Mouse (Mus musculus) forebrain, embryonic 12.5 days (tissue): ENCODE results near the gene Mtx1. TPM values are rescaled to one million over a fixed set of nuclear protein-coding genes. Genes with fewer than 3 reads are reported as not detected.

Experiments
- ATAC-seq: fragments of 200-750 bp; cut with Nextera tagmentation; 2 replicates; pipeline ENCODE4 v1.8.0; 2017; ENCODE audit warnings: moderate TSS enrichment; ENCODE audit not compliant: low FRiP score
- H3K27ac ChIP-seq: fragments of 300-500 bp; sonication (generic); 2 replicates; pipeline ENCODE4 v1.5.1; 2016; ENCODE audit warnings: mild to moderate bottlenecking
- H3K27me3 ChIP-seq: fragments of 300-500 bp; sonication (generic); 2 replicates; pipeline ENCODE4 v1.6.1; 2016; ENCODE audit warnings: mild to moderate bottlenecking
- H3K36me3 ChIP-seq: fragments of 300-500 bp; sonication (generic); replicated peaks from 2 replicates; pipeline ENCODE4 v1.6.1; 2016; ENCODE audit warnings: mild to moderate bottlenecking
- H3K4me1 ChIP-seq: fragments of 300-500 bp; sonication (generic); 2 replicates; pipeline ENCODE4 v1.6.1; 2016
- H3K4me2 ChIP-seq: fragments of 300-500 bp; sonication (generic); 2 replicates; pipeline ENCODE4 v1.6.1; 2016; ENCODE audit warnings: mild to moderate bottlenecking, moderate library complexity
- H3K4me3 ChIP-seq: fragments of 300-500 bp; sonication (generic); replicated peaks from 2 replicates; pipeline ENCODE4 v1.5.1; 2016; ENCODE audit warnings: mild to moderate bottlenecking
- H3K9ac ChIP-seq: fragments of 300-500 bp; sonication (generic); 2 replicates; pipeline ENCODE4 v1.6.1; 2016; ENCODE audit warnings: mild to moderate bottlenecking
- H3K9me3 ChIP-seq: fragments of 300-500 bp; sonication (generic); 2 replicates; pipeline ENCODE4 v1.6.1; 2016
- WGBS: fragments of 180-500 bp; shearing (Covaris S2); methylation state at CpG from one replicate; pipeline ENCODE4 v1.1.7; 2016; 5-methylcytosine and 5-hydroxymethylcytosine counted together
- polyA plus RNA-seq: library from polyadenylated mRNA; unstranded; fragments of >200 nt; fragmentation: Nextera tagmentation; extraction: Ambion mirVana; gene quantifications from 2 replicates; pipeline ENCODE4 v1.2.1, GENCODE M21; 2016

The Mtx1 gene
- polyA plus RNA-seq, 1 experiment from 2014 or later = 194 TPM

DNA sequence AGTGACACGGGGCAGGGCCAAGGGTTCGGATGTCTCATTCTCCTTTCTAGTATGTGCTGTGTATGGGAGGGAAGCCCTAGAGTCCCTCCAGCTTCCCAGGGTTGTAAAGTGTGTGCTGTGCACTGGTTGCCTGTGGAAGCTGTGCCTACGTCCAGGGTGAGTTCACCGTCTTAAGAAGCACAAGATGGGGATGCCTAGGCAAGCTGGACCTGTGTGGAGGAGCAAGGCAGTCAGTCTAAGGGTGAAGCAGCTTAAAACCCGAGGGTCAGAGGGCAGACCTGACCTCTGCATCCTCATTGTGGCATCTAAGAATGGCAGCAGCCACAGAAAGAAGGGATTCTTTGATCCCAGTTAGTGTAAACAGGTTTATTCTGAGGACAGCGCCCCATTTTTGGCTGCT, 18.2 kb downstream of the Mtx1 start:
- no peak for ATAC-seq
- Histone ChIP-seq H3K4me3 (no peak overlapping the region), H3K36me3 (peaks cover 64% of the 10 kb centered on the region), H3K9me3 (no peaks in the 10 kb centered on the region), H3K4me1 (peaks cover 11% of the 10 kb centered on the region), H3K27me3 (no peaks in the 10 kb centered on the region), H3K9ac (no peak overlapping the region), H3K27ac (no peak overlapping the region), H3K4me2 (no peak overlapping the region)
- WGBS = 88% methylated on average over 6 of the region's 6 CpGs

DNA sequence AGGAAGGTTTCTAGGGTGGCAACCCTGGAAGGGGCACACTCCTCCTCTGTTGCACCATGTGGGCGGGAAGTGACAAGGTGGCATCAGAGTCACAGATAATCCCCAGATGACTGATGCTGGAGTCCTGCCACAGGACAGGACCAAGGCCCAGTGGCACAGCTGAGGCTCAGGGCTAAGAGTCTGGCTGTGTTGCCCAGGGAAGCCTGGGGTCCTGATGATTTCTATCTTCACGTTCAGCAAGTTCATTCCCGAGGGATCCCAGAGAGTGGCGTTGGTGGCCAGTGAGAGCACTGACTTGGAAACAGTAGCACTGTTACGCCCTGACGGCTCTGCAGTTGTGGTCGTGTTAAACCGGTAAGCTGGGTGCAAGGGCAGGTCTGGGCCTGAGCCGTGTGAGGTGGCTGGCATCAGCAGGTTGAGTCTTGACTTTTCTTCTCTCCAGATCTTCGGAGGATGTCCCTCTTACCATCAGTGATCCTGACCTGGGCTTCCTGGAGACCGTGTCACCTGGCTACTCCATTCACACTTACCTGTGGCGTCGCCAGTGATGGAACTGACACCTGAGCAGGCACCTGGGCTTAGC, 18.7 kb downstream of the Mtx1 start:
- no peak overlapping the region for H3K9ac ChIP-seq
- no peaks in the 10 kb centered on the region for H3K27me3 ChIP-seq
- H3K4me3 ChIP-seq = no peak overlapping the region
- H3K36me3 ChIP-seq = peaks cover 64% of the 10 kb centered on the region
- 93% methylated on average over 13 of the region's 13 CpGs for WGBS
- no peak overlapping the region for H3K27ac ChIP-seq
- H3K9me3 ChIP-seq = no peaks in the 10 kb centered on the region
- ATAC-seq = no peak
- H3K4me2 ChIP-seq = no peak overlapping the region
- H3K4me1 ChIP-seq = peaks cover 13% of the 10 kb centered on the region

DNA sequence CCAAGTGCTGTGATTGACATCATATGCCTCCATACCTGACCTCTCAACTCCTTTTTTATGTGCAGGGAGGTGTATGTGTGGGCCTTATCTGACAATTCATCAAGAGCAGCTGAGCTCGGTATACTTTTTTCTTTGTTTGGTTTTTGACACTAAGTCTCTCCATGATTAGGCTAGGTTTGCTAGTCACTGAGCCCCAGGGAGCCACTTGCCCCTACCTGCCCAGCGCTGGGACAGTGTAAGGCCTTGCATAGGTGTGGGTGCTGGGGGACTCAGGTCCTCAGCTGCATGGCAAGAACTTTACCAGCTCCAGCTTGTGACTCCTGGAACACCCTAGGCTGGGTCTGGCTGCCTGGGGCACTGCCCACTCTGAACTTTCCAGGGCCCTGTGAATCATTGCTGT, 20.2 kb downstream of the Mtx1 start:
- no peak for ATAC-seq
- no peaks in the 10 kb centered on the region for H3K9me3 ChIP-seq
- H3K27me3 ChIP-seq = no peaks in the 10 kb centered on the region
- no peak overlapping the region for H3K9ac ChIP-seq
- peaks cover 6% of the 10 kb centered on the region for H3K4me1 ChIP-seq
- WGBS = 90% methylated on average over 2 of the region's 2 CpGs
- no peak overlapping the region for H3K4me2 ChIP-seq
- no peak overlapping the region for H3K27ac ChIP-seq
- no peak overlapping the region for H3K4me3 ChIP-seq
- peaks cover 64% of the 10 kb centered on the region for H3K36me3 ChIP-seq

- H3K36me3 ChIP-seq = peaks cover 64% of the 10 kb centered on the region
- WGBS = 89% methylated on average over 7 of the region's 7 CpGs
Observed at GRCm38 (mm10) chr3:89206079-89206478, 20.8 kb downstream of the Mtx1 start.

GRCm38 (mm10) chr3:89203142-89203514, 23.8 kb downstream of the Mtx1 start:
- Histone ChIP-seq H3K9me3 (no peaks in the 10 kb centered on the region), H3K9ac (peak overlapping the region; percentile 61), H3K4me3 (peak overlapping the region; percentile 58), H3K36me3 (peaks cover 37% of the 10 kb centered on the region), H3K27me3 (no peaks in the 10 kb centered on the region), H3K4me2 (peak overlapping the region; percentile 68), H3K27ac (no peak overlapping the region), H3K4me1 (peaks cover 6% of the 10 kb centered on the region)
- 42% methylated on average over 5 of the region's 5 CpGs for WGBS
- peak; percentile 53; the same call in 1 of the 2 replicates for ATAC-seq

More at GRCm38 (mm10) chr3:89206079-89206478, 20.8 kb downstream of the Mtx1 start:
- no peak for ATAC-seq
- Histone ChIP-seq H3K9me3 (no peaks in the 10 kb centered on the region), H3K27ac (no peak overlapping the region), H3K27me3 (no peaks in the 10 kb centered on the region), H3K9ac (no peak overlapping the region), H3K4me2 (no peak overlapping the region), H3K4me3 (no peak overlapping the region), H3K4me1 (peaks cover 6% of the 10 kb centered on the region)

GRCm38 (mm10) chr3:89202253-89203141, 24.4 kb downstream of the Mtx1 start, which contains the start of gene Gba:
TSS of gene Gba (plus strand) at chr3:89202928.
- H3K4me3 ChIP-seq = peak within 1 kb of the TSS; percentile 58
- H3K27me3 ChIP-seq = no peaks in the 10 kb centered on the region
- peak; percentile 92 for ATAC-seq
- H3K4me1 ChIP-seq = peaks cover 6% of the 10 kb centered on the region
- H3K4me2 ChIP-seq = peak within 1 kb of the TSS; percentile 68
- no peak within 1 kb of the TSS for H3K27ac ChIP-seq
- H3K9ac ChIP-seq = peak within 1 kb of the TSS; percentile 61
- no peaks in the 10 kb centered on the region for H3K9me3 ChIP-seq
- peaks cover 31% of the 10 kb centered on the region for H3K36me3 ChIP-seq
- 28% methylated on average over 13 of the region's 13 CpGs for WGBS

DNA sequence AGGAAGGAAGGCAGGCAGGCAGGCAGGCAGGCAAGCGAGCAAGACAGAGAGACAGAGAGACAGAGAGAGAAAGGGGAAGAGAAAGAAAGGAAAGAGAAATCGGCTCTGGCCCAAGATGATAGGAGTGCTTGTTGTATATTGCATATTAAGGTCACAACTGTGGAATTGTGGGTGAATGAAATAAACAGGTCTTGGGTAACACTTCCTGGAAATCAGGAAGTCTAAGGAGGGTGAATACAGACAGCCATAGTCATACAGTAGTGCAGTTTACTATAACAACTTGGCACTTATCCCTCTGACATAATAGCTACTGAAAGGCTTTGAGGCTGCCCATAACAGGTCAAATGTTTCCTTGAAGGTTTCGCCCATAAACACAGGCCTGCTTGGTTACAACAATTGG, 27.0 kb downstream of the Mtx1 start:
- Histone ChIP-seq H3K4me2 (no peak overlapping the region), H3K4me3 (no peak overlapping the region), H3K9ac (no peak overlapping the region), H3K27ac (no peak overlapping the region), H3K36me3 (0 out of 2 replicates have a peak, but pooled peaks cover 5% of the 10 kb centered on the region), H3K4me1 (peaks cover 20% of the 10 kb centered on the region), H3K9me3 (no peaks in the 10 kb centered on the region), H3K27me3 (no peaks in the 10 kb centered on the region)
- no peak for ATAC-seq
- WGBS = 87% methylated on average over 3 of the region's 3 CpGs

DNA sequence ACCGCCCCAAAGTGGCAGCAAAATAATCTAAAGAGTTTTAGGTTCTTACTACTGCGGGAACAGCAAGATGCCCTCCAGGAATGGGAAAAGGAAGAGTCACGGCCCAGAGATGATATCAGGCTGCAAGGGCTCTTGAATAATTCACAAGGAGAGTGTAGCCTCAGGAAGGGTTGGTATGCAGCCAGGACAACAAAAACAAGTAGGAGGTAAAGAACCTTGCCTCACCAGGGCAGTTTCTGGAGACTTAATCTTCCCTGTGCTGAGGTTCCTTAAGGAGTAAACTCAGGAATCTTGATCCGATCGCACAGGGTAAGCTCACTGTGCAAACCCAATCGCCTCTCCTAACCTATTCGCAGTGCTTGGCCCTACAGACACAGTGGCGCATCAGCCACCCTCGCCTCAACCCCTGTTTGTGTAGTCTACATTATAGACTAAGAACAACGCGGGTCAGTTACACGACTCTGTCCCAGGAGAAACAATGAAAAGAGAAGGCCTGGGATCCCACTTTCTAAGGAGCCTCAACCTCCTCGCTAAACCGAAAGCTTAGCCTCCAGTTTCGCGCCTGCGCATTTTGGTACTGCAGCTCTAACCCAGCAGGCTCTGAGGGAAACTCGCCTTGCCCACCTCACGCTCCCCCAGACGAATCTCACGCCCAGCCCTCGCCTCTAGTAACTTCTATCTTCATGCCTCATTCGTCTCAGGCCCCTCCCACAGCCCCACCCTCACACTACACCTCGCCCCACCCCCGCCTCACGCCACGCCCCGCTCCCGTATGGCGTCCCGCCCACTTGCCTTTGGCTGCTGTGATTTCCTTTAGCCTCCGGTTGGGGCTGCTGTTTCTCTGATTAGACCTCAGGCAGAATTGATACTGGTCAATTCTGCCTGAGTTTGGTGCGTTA, 30.7 kb downstream of the Mtx1 start:
- Histone ChIP-seq H3K27ac (peak overlapping the region; percentile 77), H3K36me3 (no peaks in the 10 kb centered on the region), H3K4me2 (peak overlapping the region; percentile 50), H3K9me3 (no peaks in the 10 kb centered on the region), H3K4me3 (peak overlapping the region; percentile 29), H3K9ac (peak overlapping the region; percentile 41), H3K4me1 (peaks cover 14% of the 10 kb centered on the region), H3K27me3 (no peaks in the 10 kb centered on the region)
- ATAC-seq = peak; percentile 94
- WGBS = 6% methylated on average over 33 of the region's 33 CpGs

DNA sequence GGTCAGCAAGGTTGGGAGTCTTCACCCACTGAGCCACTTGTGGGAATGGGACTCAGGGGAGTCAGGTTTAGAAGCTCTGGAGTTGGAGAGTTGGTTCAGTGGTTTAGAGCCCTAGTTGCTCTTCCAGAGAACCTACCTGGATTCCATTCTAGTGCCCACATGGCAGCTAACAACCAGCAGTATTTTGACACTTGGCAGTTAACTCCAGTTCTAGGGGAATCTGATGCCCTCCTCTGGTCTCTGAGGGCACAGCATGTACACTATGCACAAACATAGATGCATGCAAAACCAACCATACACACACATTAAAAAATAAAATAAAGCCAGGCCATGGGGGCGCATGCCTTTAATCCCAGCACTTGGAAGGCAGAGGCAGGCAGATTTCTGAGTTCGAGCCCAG, 33.0 kb downstream of the Mtx1 start:
- Histone ChIP-seq H3K9me3 (no peaks in the 10 kb centered on the region), H3K4me3 (no peak overlapping the region), H3K4me2 (no peak overlapping the region), H3K36me3 (peaks cover 1% of the 10 kb centered on the region; the same call in 1 of the 2 replicates), H3K9ac (no peak overlapping the region), H3K27me3 (no peaks in the 10 kb centered on the region), H3K4me1 (peaks cover 14% of the 10 kb centered on the region), H3K27ac (no peak overlapping the region)
- ATAC-seq = no peak
- WGBS = 91% methylated on average over 2 of the region's 2 CpGs

DNA sequence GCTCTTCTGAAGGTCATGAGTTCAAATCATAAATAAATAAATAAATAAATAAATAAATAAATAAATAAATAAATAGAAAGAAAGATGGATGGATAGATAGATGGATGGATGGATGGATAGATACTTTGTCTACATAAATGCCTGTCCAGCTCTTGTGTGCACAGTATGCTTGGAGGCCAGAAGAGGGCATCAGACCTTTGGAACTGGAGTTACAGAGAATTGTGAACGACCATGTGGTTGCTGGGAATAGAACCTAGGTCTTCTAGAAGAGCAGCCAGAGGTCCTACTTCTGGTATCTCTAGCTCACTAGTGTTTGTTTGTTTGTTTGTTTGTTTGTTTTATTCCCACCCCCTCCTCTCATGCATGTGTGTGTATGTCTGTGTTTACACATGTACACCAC, 33.5 kb downstream of the Mtx1 start:
- WGBS = 71% methylated on average over 1 of the region's 1 CpGs
- no peak overlapping the region for H3K4me3 ChIP-seq

DNA sequence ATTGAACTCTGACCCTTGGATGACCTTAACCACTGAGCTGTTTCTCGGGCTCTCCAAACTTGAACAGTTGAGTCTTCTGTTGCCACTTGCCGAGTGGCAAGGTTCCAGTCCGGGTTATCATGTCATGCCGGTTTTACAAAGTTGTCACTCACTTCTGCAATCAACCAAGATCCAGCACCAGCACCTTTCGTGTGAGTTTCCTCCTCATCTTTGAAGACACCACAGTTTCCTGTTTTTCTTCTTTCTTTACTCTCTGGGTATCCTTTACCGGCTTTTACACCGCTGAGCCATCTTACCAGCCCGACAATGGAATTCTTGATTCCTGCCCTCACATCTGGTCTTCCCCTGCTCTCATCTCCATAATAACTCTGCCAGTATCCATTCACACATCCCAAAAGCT, 36.5 kb downstream of the Mtx1 start:
- Histone ChIP-seq H3K4me3 (no peak overlapping the region), H3K27ac (no peak overlapping the region), H3K4me1 (peaks cover 16% of the 10 kb centered on the region), H3K4me2 (no peak overlapping the region), H3K9me3 (no peaks in the 10 kb centered on the region), H3K36me3 (peaks cover 11% of the 10 kb centered on the region; the same call in 1 of the 2 replicates), H3K9ac (no peak overlapping the region), H3K27me3 (peaks cover 4% of the 10 kb centered on the region; the same call in 1 of the 2 replicates)
- 93% methylated on average over 8 of the region's 8 CpGs for WGBS
- ATAC-seq = no peak

More for the DNA sequence above, 33.5 kb downstream of the Mtx1 start:
- Histone ChIP-seq H3K9me3 (no peaks in the 10 kb centered on the region), H3K27me3 (no peaks in the 10 kb centered on the region), H3K4me2 (no peak overlapping the region), H3K4me1 (peaks cover 14% of the 10 kb centered on the region), H3K36me3 (peaks cover 6% of the 10 kb centered on the region; the same call in 1 of the 2 replicates), H3K27ac (no peak overlapping the region), H3K9ac (no peak overlapping the region)
- ATAC-seq = no peak

- Histone ChIP-seq H3K27me3 (peaks cover 4% of the 10 kb centered on the region; the same call in 1 of the 2 replicates), H3K9ac (no peak overlapping the region), H3K27ac (no peak overlapping the region), H3K4me1 (peaks cover 32% of the 10 kb centered on the region), H3K4me3 (no peak overlapping the region), H3K36me3 (peaks cover 11% of the 10 kb centered on the region; the same call in 1 of the 2 replicates), H3K9me3 (no peaks in the 10 kb centered on the region), H3K4me2 (no peak overlapping the region)
- ATAC-seq = no peak
- WGBS = 61% methylated on average over 12 of the region's 12 CpGs
Observed at GRCm38 (mm10) chr3:89188478-89188875, 38.4 kb downstream of the Mtx1 start.
